Mouse (Mus musculus) heart, postnatal 4 days (tissue): ENCODE measurements around the gene Krt9. TPM values are rescaled to one million over a fixed set of nuclear protein-coding genes. Genes with fewer than 3 reads are reported as not detected.
A peak's percentile ranks its signal among the peaks of the same experiment; 100 is the strongest.

Experiments
- DNase-seq: peaks from one replicate; pipeline ENCODE4 v3.0.0; 2021
- total RNA-seq, 2 experiments: library from RNA; stranded (reverse); gene quantifications; 2 replicates each; pipeline ENCODE4 v1.2.3; 2021

Gene Krt9
- total RNA-seq, 2 experiments from 2014 or later: not detected

DNA sequence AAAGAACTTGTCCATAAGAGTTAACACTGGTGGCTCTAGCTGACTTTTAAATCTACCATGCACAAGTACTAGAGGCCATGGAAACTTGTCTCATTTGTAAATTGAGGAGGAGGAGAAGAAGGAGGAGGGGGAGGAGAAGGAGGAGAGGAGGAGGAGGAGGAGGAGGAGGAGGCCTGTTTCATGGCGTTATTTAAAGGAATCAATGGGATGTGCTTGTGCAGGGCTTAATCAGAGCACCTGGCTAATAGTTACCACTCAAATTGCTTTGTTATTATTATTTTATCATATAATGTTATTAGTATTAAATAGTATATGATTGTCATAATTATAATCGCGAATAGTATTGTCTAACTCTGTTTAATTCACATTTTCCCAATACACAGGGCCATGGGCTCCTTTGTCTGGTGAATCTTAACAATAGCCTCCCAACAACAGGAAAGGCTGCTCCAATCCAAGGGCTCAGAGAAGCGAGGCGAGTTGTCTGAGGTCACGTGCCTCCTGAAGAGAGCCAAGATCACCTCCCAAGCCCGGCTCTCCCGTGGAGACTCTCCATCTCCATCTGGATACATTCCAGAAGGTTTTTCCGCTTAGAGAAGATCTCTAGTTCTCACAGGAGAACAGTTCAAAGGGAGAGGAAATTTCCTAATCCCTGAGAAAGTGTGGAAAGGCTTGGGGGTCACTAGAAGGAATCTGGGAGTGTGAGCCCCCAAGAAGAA is 44.3 kb downstream of the Krt9 start, which contains the start of gene Krt19:
Gene Krt19, minus strand, starts transcription at position 51 of the 716 bp plus-strand sequence.
- no peak for DNase-seq

DNA sequence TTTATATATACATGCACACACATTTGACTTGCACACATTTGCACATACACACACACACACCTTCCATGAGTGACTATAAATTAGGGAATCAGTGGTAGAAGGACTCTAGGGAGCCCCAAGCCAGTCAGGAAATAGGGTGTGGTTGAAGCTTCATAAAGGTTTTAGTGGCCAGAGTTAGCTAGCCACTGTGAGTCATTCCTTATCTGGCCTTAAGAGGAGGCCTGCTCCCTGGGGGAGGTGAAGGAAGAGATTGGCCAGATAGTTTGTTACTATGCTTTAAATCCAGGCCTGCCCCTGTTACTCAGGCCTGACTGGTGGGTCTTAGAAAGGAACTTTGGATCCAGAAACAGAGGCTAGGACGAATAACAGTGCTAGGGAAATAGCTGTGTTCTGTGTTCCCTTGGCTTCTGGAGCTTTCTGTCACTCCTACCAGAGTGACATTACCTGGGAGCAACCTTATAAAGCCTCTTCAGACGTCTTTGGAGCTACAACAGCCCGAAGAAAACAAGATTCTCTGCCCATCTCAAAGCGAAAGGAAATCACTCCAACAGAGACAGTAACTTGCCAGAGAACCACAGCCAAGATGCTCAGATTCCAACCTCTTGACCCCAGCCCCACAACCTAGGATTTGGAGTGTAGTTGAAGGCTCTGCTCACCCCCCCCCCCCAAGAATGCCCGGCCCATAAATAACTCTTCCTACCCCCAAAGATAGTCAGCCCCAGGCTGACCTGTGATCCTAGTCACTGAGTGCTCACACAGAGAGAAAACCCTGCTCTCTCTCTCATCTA is 45.3 kb downstream of the Krt9 start:
- DNase-seq: no peak

- peak; percentile 16 for DNase-seq
These were observed 47.0 kb downstream of the Krt9 start for GRCm38 (mm10) chr11:100145858-100146560.

GRCm38 (mm10) chr11:100145104-100145503 is 47.9 kb downstream of the Krt9 start:
- no peak for DNase-seq

DNA sequence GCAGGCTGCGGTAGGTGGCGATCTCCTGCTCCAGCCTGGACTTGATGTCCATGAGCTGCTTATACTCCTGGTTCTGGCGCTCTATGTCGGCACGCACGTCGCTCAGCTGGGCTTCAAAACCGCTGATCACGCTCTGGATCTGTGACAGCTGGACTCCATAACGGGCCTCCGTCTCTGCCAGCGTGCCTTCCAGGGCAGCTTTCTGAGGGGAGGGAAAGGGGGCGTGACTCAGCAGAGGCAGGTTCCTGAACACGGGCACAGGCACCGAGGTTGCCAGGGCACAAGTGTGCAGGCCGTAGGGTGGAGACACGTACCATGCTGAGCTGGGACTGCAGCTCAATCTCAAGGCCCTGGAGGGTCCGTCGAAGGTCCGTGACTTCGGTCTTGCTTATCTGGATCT is 52.1 kb downstream of the Krt9 start:
- DNase-seq: no peak

GRCm38 (mm10) chr11:100139391-100139790 is 53.7 kb downstream of the Krt9 start:
- DNase-seq: no peak

- DNase-seq: no peak
These were observed 54.2 kb downstream of the Krt9 start for GRCm38 (mm10) chr11:100138809-100139208.

DNA sequence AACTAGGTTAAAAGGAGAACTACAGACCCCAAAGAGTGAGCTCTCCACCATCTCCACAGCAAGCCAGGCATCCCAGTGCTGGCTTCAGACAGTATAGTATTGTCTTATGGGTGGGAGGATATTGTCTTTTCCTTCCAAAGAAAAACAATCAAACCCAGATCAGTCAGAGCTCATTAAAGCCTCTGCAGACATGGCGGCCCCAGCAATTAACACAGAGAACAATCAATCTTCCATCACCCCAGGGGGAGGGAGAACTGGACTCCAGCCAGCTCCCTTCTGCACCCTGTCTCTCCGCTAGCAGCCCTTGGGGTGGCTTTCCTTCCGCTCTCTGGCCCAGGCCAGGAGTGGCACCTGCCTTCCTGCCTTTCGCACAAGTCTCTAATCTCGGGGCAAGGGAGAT is 55.4 kb downstream of the Krt9 start:
- DNase-seq: no peak

Other genes with a start within 250 kb of the Krt9 start
- gene Krtap9-5, start 244.8 kb downstream of the Krt9 start, total RNA-seq: not detected
- gene Krtap29-1, start 214.2 kb downstream of the Krt9 start, total RNA-seq: not detected
- gene Krtap16-1, start 206.6 kb downstream of the Krt9 start, total RNA-seq: not detected
- not detected for gene Krtap17-1, start 199.3 kb downstream of the Krt9 start, total RNA-seq
- gene Krt33a, start 177.0 kb downstream of the Krt9 start, total RNA-seq: not detected
- gene Krt33b, start 163.4 kb downstream of the Krt9 start, total RNA-seq: not detected
- gene Krt34, start 151.7 kb downstream of the Krt9 start, total RNA-seq: not detected
- not detected for gene Krt31, start 142.7 kb downstream of the Krt9 start, total RNA-seq
- gene Krt32, start 105.0 kb downstream of the Krt9 start, total RNA-seq: not detected
- gene Krt35, start 97.0 kb downstream of the Krt9 start, total RNA-seq: not detected
- gene Krt36, start 87.6 kb downstream of the Krt9 start, total RNA-seq: not detected
- not detected for gene Krt13, start 71.7 kb downstream of the Krt9 start, total RNA-seq
- under 1 TPM in 1 of 2 experiments, not detected in 1; 0.17 TPM for gene Krt15, start 57.3 kb downstream of the Krt9 start, total RNA-seq
- 10 to 100 TPM; 16.1 to 21.1 TPM for gene Krt19, start 44.6 kb downstream of the Krt9 start, total RNA-seq
- gene Krt14, start 14.3 kb upstream of the Krt9 start, total RNA-seq: 1 to 10 TPM; 1.6 to 2.9 TPM
- gene Krt16, start 55.7 kb upstream of the Krt9 start, total RNA-seq: not detected
- gene Krt17, start 67.8 kb upstream of the Krt9 start, total RNA-seq: under 1 TPM in 1 of 2 experiments, not detected in 1; 0.29 TPM
- gene Krt42, start 76.6 kb upstream of the Krt9 start, total RNA-seq: not detected
- 1,000 to 10,000 TPM; 1,236 to 1,276 TPM for gene Eif1, start 126.6 kb upstream of the Krt9 start, total RNA-seq
- not detected for gene Gast, start 141.2 kb upstream of the Krt9 start, total RNA-seq
- gene Hap1, start 162.9 kb upstream of the Krt9 start, total RNA-seq: 1 to 10 TPM; 3.1 to 4.1 TPM
- gene Jup, start 204.5 kb upstream of the Krt9 start, total RNA-seq: 100 to 1,000 TPM; 223 to 234 TPM
- 10 to 100 TPM; 28.0 to 30.0 TPM for gene P3h4, start 221.6 kb upstream of the Krt9 start, total RNA-seq
- gene Fkbp10, start 222.5 kb upstream of the Krt9 start, total RNA-seq: 10 to 100 TPM; 68.8 to 76.1 TPM
- gene Nt5c3b, start 248.6 kb upstream of the Krt9 start, total RNA-seq: 10 to 100 TPM; 52.3 to 55.3 TPM
- gene Klhl10, start 248.7 kb upstream of the Krt9 start, total RNA-seq: under 1 TPM; 0.43 to 0.59 TPM